Mouse (Mus musculus) intestine, postnatal 0 days (tissue): ENCODE data around the gene Hist2h2be. TPM values are rescaled to one million over a fixed set of nuclear protein-coding genes. Genes with fewer than 3 reads are reported as not detected.
A peak's percentile ranks its signal among the peaks of the same experiment; 100 is the strongest.

Source experiments
- ATAC-seq: fragments of 200-750 bp; cut with Nextera tagmentation; 2 replicates; pipeline ENCODE4 v1.8.0; 2017; ENCODE audit warnings: mild to moderate bottlenecking, moderate TSS enrichment, moderate library complexity
- H3K27ac ChIP-seq: fragments of 300-500 bp; sonication (generic); 2 replicates; pipeline ENCODE4 v1.5.1; 2014; ENCODE audit warnings: mild to moderate bottlenecking, low read depth, low read length, moderate library complexity
- H3K27me3 ChIP-seq: fragments of 300-500 bp; sonication (generic); replicated peaks from 2 replicates; pipeline ENCODE4 v1.6.1; 2014; ENCODE audit warnings: low read length, mixed read lengths; ENCODE audit not compliant: control insufficient read depth, insufficient read depth
- H3K36me3 ChIP-seq: fragments of 300-500 bp; sonication (generic); 2 replicates; pipeline ENCODE4 v1.6.1; 2014; ENCODE audit warnings: mild to moderate bottlenecking, moderate library complexity; ENCODE audit not compliant: control insufficient read depth, insufficient read depth
- H3K4me1 ChIP-seq: fragments of 300-500 bp; sonication (generic); replicated peaks from 2 replicates; pipeline ENCODE4 v1.6.1; 2014; ENCODE audit warnings: antibody characterized with exemption, low read length, mixed read lengths; ENCODE audit not compliant: control insufficient read depth, insufficient read depth
- H3K4me2 ChIP-seq: fragments of 300-500 bp; sonication (generic); replicated peaks from 2 replicates; pipeline ENCODE4 v1.6.1; 2014; ENCODE audit warnings: low read depth, mild to moderate bottlenecking, moderate library complexity
- H3K4me3 ChIP-seq: fragments of 300-500 bp; sonication (generic); 2 replicates; pipeline ENCODE4 v1.5.1; 2014; ENCODE audit warnings: low read depth, low read length
- H3K9ac ChIP-seq: fragments of 300-500 bp; sonication (generic); 2 replicates; pipeline ENCODE4 v1.6.1; 2014; ENCODE audit warnings: mild to moderate bottlenecking, low read depth, low read length
- H3K9me3 ChIP-seq: fragments of 300-500 bp; sonication (generic); 2 replicates; pipeline ENCODE4 v1.6.1; 2016; ENCODE audit warnings: mixed run types; ENCODE audit not compliant: control insufficient read depth
- CTCF ChIP-seq: sonication (generic); IDR thresholded peaks from 2 replicates; pipeline ENCODE4 v1.5.1; 2016; ENCODE audit warnings: low read depth, mild to moderate bottlenecking, control low read depth, antibody characterized with exemption, moderate library complexity
- WGBS: fragments of 180-500 bp; shearing (Covaris S2); extraction: QIAGEN DNeasy Blood & Tissue Kit; methylation state at CpG from one replicate; pipeline ENCODE4 v1.1.7; 2014; 5-methylcytosine and 5-hydroxymethylcytosine counted together
- polyA plus RNA-seq: library from polyadenylated mRNA; unstranded; fragments of >200 nt; fragmentation: Nextera tagmentation; extraction: Ambion mirVana; gene quantifications from 2 replicates; pipeline ENCODE4 v1.2.1, GENCODE M21; 2015

Gene Hist2h2be
- polyA plus RNA-seq, 1 experiment from 2014 or later, result 2.2 TPM

DNA sequence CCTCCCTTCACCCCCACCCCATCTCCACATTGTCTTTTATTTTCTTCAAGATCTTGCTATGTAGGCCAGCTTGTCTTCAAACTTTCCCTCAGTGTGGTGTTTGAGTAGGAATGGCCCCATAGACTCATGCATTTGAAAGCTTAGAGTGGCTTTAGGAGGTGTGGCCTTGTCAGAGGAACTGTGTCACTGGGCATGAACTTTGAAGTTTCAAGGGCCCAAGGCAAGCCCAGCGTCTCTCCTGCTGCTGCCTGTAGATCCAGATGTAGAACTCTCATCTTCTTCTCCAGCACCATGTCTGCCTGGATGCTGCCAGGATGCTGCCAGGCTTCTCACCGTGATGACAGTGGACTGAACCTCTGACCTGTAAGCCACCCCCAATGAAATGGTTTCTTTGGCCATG, 7.9 kb downstream of the Hist2h2be start:
- H3K4me1 ChIP-seq, result peaks cover 3% of the 10 kb centered on the region; the same call in 1 of the 2 replicates
- no peak overlapping the region for H3K27ac ChIP-seq
- H3K9me3 ChIP-seq, result no peaks in the 10 kb centered on the region
- no peak overlapping the region for H3K4me2 ChIP-seq
- no peak overlapping the region for H3K9ac ChIP-seq
- no peaks in the 10 kb centered on the region for H3K27me3 ChIP-seq
- no peak for ATAC-seq
- 47% methylated on average over 2 of the region's 2 CpGs for WGBS
- TF ChIP-seq CTCF, result no peak
- H3K4me3 ChIP-seq, result no peak overlapping the region
- no peaks in the 10 kb centered on the region for H3K36me3 ChIP-seq

DNA sequence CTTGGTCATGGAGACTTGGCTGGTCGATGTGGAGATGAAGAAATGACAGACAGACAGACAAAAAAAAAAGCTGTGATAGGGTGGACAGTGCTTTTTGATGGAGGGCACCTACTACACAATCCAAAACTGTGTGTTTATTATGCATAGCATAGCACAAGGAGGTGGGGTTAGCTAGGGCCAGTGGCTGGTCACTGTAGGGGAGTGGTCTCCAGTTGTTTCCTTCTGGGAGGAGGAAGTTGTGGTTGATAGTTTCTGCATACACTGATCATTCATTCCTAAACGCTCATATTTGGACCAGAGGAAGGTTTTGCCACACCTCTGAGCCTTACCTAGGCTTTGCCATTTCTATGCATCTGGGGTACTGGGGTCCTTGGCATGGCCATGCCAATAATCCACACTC, 9.5 kb downstream of the Hist2h2be start:
- no peak for TF ChIP-seq CTCF
- no peaks in the 10 kb centered on the region for H3K4me1 ChIP-seq
- no peaks in the 10 kb centered on the region for H3K27me3 ChIP-seq
- no peaks in the 10 kb centered on the region for H3K36me3 ChIP-seq
- no peaks in the 10 kb centered on the region for H3K9me3 ChIP-seq
- 55% methylated on average over 2 of the region's 2 CpGs for WGBS
- H3K4me2 ChIP-seq, result no peak overlapping the region
- no peak overlapping the region for H3K27ac ChIP-seq
- no peak overlapping the region for H3K4me3 ChIP-seq
- H3K9ac ChIP-seq, result no peak overlapping the region
- ATAC-seq, result no peak

- Histone ChIP-seq H3K4me2 (no peak overlapping the region), H3K4me3 (no peak overlapping the region), H3K9me3 (no peaks in the 10 kb centered on the region), H3K4me1 (no peaks in the 10 kb centered on the region), H3K36me3 (no peaks in the 10 kb centered on the region), H3K27me3 (no peaks in the 10 kb centered on the region), H3K27ac (no peak overlapping the region), H3K9ac (no peak overlapping the region)
- ATAC-seq, result no peak
- no peak for TF ChIP-seq CTCF
- WGBS, result 80% methylated on average over 4 of the region's 4 CpGs
Observed at GRCm38 (mm10) chr3:96230910-96231757, 10.2 kb downstream of the Hist2h2be start.

GRCm38 (mm10) chr3:96231758-96232120, 10.8 kb downstream of the Hist2h2be start:
- H3K4me3 ChIP-seq, result no peak overlapping the region
- no peaks in the 10 kb centered on the region for H3K36me3 ChIP-seq
- H3K4me1 ChIP-seq, result 0 out of 2 replicates have a peak, but pooled peaks cover under 1% of the 10 kb centered on the region
- H3K4me2 ChIP-seq, result no peak overlapping the region
- no peak overlapping the region for H3K9ac ChIP-seq
- TF ChIP-seq CTCF, result no peak
- H3K27me3 ChIP-seq, result no peaks in the 10 kb centered on the region
- no peak for ATAC-seq
- H3K27ac ChIP-seq, result no peak overlapping the region
- H3K9me3 ChIP-seq, result no peaks in the 10 kb centered on the region
- 37% methylated on average over 2 of the region's 2 CpGs for WGBS

- peaks cover 9% of the 10 kb centered on the region for H3K4me1 ChIP-seq
- TF ChIP-seq CTCF, result peak; percentile 32; the same call in 1 of the 2 replicates
- no peaks in the 10 kb centered on the region for H3K9me3 ChIP-seq
- WGBS, result 85% methylated on average over 2 of the region's 2 CpGs
- H3K4me3 ChIP-seq, result no peak overlapping the region
- H3K27me3 ChIP-seq, result no peaks in the 10 kb centered on the region
- no peaks in the 10 kb centered on the region for H3K36me3 ChIP-seq
- ATAC-seq, result no peak
- no peak overlapping the region for H3K27ac ChIP-seq
- no peak overlapping the region for H3K4me2 ChIP-seq
- H3K9ac ChIP-seq, result no peak overlapping the region
Observed at GRCm38 (mm10) chr3:96234914-96235313, 14.0 kb downstream of the Hist2h2be start.

DNA sequence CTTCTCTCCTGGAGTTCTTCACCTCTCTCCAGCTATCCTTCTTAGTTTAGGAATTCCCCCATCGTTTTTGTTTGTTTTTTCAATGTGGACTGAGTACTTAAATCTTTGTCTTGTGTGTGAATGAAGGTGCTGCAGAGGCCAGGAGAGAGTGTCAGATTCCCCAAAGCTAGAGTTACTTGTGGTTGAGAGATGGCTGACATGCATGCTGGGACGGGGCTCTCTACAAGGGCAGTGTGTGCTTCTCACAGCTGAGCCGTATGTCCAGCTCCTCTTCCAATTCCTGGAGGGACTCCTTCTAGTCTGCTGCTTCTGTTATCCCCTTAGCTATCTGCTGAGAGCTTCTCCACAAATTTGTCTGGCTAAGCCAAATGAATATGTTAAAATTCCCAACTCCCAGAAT, 14.9 kb downstream of the Hist2h2be start:
- 64% methylated on average over 3 of the region's 3 CpGs for WGBS
- no peak overlapping the region for H3K4me2 ChIP-seq
- ATAC-seq, result no peak

More for the DNA sequence above, 14.9 kb downstream of the Hist2h2be start:
- no peak for TF ChIP-seq CTCF
- no peak overlapping the region for H3K4me3 ChIP-seq
- H3K27ac ChIP-seq, result no peak overlapping the region
- H3K9me3 ChIP-seq, result no peaks in the 10 kb centered on the region
- peaks cover 9% of the 10 kb centered on the region for H3K4me1 ChIP-seq
- no peaks in the 10 kb centered on the region for H3K27me3 ChIP-seq
- H3K36me3 ChIP-seq, result no peaks in the 10 kb centered on the region
- no peak overlapping the region for H3K9ac ChIP-seq
